Mouse (Mus musculus): ENCODE measurements around the gene Daam1.

GRCm38 (mm10) chr12:71999671-72000070 is 168.8 kb downstream of the Daam1 start:
- no peak for TF ChIP-seq CTCF (IDR thresholded peaks at IDR 0.05; ENCODE audit: low read depth)
- no peak for TF ChIP-seq EP300 (IDR thresholded peaks at IDR 0.05; ENCODE audit: low read depth)

All from liver, embryonic 14.5 days (tissue).